12 mouse cellular contexts compared by ENCODE assay signal in genomic region chrX:10820313-10820920, GRCm38 (mm10).
DNase-seq lines count a peak whose midpoint lies in the region; TF ChIP-seq lines count a peak whose summit lies in the region.
"Had no signal": no experiment of that assay in that cellular context is flagged by ENCODE, and none has a peak within 500 bp of the region (broad histone marks: within the 10 kb centered on the region; RNA-seq: fewer than 3 reads in every experiment).

No protein-coding gene starts in this region.

- 92% methylated on average over 7 of the region's 7 CpGs for WGBS in kidney, adult 2 months

- no peaks in the 10 kb centered on the region for H3K36me3 ChIP-seq in kidney, adult 2 months (ENCODE audit: control insufficient read depth, insufficient read depth, low read length)
- H3K36me3 ChIP-seq: limb, embryonic 13.5 days; stomach, embryonic 15.5 days had no signal

- no peak for TF ChIP-seq CTCF in brain, embryonic 14.5 days (IDR thresholded peaks at IDR 0.05; ENCODE audit: borderline replicate concordance, extremely low read depth, insufficient read depth, insufficient read length)
- no peak for TF ChIP-seq CTCF in kidney, adult 2 months (conservative IDR thresholded peaks at IDR 0.05; ENCODE audit: insufficient read depth, insufficient read length, low read depth, low read length)

- H3K27me3 ChIP-seq in kidney, adult 2 months (replicated peaks; ENCODE audit: control insufficient read depth, insufficient read depth, low read length), result no peaks in the 10 kb centered on the region
- H3K27me3 ChIP-seq: limb, embryonic 13.5 days; stomach, embryonic 15.5 days had no signal

- no peak overlapping the region for H3K27ac ChIP-seq in kidney, adult 2 months (ENCODE audit: insufficient read depth, low read depth, low read length)
- H3K27ac ChIP-seq: limb, embryonic 13.5 days; stomach, embryonic 15.5 days had no signal

- no peak overlapping the region for H3K4me3 ChIP-seq in kidney, adult 2 months (ENCODE audit: insufficient read depth, low read depth, low read length)
- H3K4me3 ChIP-seq: limb, embryonic 13.5 days; stomach, embryonic 15.5 days had no signal

- intact Hi-C loops in left cerebral cortex, postnatal 14 days (cut with DNase I), result no loop called here
- intact Hi-C loops in left cerebral cortex, postnatal 4 days (cut with DNase I), result no loop called here
- intact Hi-C loops in heart, postnatal 14 days (cut with DNase I), result no loop called here

- no peaks in the 10 kb centered on the region for H3K4me1 ChIP-seq in kidney, adult 2 months (ENCODE audit: control insufficient read depth, insufficient read depth, low read length)
- H3K4me1 ChIP-seq: limb, embryonic 13.5 days; stomach, embryonic 15.5 days had no signal

- no peak for TF ChIP-seq POLR2A in brain, embryonic 14.5 days (IDR thresholded peaks at IDR 0.05; ENCODE audit: borderline replicate concordance, extremely low read depth, insufficient read depth, insufficient read length, poor library complexity, severe bottlenecking)
- TF ChIP-seq POLR2A in kidney, adult 2 months (IDR thresholded peaks at IDR 0.05; ENCODE audit: low read depth, low read length), result no peak

- peak; percentile 6 to 22 for DNase-seq in left cerebral cortex, postnatal 14 days (ENCODE audit: low spot score in 2 of 2)
- no peak for DNase-seq in left cerebral cortex, postnatal 4 days
- peak; percentile 37 for DNase-seq in brain, embryonic 14.5 days (ENCODE audit: low read depth)
- peak; percentile 28 to 36 for DNase-seq in heart, adult 9 months (ENCODE audit: low spot score in 2 of 2)
- DNase-seq in heart, postnatal 14 days, result peak; percentile 2 to 4
- DNase-seq in thymus, postnatal 25 days, result no peak
- no peak for DNase-seq in adrenal gland, adult 18-20 months (ENCODE audit: low spot score in 2 of 2)
- DNase-seq in kidney, adult 2 months, result no peak
- DNase-seq: cerebellum, adult 9-10 months; thymus, postnatal 36 days had no signal

Comparison
In these comparisons a context has a peak if more than half of its experiments do, and no peak if none do; other contexts are left out.
1. DNase-seq: peak in left cerebral cortex, postnatal 14 days (2 of 2), brain, embryonic 14.5 days (single experiment), heart, adult 9 months (2 of 2) and heart, postnatal 14 days (2 of 2); none in left cerebral cortex, postnatal 4 days (single experiment), thymus, postnatal 25 days (single experiment), adrenal gland, adult 18-20 months (0 of 2) and kidney, adult 2 months (single experiment).